Mouse (Mus musculus): Measurements from ENCODE around the gene Mrgbp. TPM values are rescaled to one million over a fixed set of nuclear protein-coding genes. Genes with fewer than 3 reads are reported as not detected.

The Mrgbp gene
- polyA plus RNA-seq, 1 experiment from 2014 or later = 12.5 TPM

DNA sequence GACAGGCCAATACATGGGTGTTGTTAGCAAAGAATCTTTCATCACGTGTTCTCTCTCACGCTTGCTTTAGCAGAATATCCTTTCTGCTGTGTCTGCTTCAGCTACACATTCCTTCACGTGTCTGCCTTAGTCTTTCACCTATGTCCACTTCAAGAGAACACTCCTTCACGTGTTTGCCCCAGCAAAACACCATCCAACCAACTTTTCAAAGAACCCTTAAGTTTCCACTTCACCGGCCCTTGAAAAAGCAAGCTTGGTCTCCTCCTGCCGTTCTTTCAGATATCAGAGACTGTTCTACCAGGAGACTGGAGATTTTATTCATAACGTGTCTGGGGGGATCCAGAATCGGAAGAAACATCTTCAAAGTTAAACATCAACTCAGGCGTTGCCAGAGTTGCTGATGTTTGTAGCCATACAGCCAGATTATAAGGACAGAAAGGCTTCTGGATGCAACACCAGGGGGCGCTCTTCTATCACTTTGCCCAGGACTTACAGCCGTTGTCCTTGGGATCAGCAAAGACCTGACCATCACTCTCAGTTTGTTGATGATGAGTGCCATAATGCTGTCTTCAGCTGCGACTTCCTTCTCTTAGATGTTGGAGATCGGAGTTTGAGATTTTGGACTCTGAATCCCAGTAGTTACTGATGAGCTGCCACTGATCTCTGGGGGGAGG is 14.7 kb upstream of the Mrgbp start:
- Histone ChIP-seq H3K27ac (no peak overlapping the region), H3K36me3 (ENCODE audit: inconsistent target) (no peaks in the 10 kb centered on the region), H3K4me3 (ENCODE audit: inconsistent target) (no peak overlapping the region), H3K79me2 (ENCODE audit: inconsistent target) (no peaks in the 10 kb centered on the region)
- WGBS (ENCODE audit: missing documents) = 38% methylated on average over 11 of the region's 13 CpGs

DNA sequence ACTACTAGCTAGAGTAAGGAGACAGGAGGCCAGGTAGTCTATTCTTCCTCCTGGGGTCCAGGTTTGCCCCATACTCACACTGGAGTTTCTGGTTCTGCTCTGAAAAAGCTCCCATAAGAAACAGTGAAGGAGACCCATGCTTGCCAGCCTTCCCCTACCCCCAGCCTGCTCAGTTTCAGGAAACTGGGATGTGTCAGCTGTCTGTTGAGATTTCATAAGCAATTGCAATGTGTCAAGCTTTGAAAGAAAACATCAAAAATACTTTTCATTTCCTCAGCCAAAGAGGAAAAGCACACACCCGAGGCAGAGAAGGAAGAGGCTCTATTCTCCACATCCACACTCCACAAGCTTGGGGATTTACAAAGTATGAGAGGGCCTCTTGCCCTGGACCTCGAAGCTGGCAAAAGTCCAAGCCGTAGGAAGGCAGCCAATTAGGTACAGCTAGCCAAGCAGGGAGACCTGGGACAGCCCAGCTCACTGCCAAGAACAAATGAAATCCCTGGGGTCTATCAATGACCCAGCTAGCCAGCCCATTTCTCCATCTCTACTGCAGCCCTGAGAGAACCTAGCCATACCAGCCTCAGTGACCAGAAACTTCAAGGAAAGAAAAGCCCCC is 12.0 kb upstream of the Mrgbp start:
- Histone ChIP-seq H3K4me3 (ENCODE audit: inconsistent target) (no peak overlapping the region), H3K36me3 (ENCODE audit: inconsistent target) (no peaks in the 10 kb centered on the region), H3K27ac (no peak overlapping the region), H3K79me2 (ENCODE audit: inconsistent target) (no peaks in the 10 kb centered on the region)
- WGBS (ENCODE audit: missing documents) = 19% methylated on average over 3 of the region's 3 CpGs

DNA sequence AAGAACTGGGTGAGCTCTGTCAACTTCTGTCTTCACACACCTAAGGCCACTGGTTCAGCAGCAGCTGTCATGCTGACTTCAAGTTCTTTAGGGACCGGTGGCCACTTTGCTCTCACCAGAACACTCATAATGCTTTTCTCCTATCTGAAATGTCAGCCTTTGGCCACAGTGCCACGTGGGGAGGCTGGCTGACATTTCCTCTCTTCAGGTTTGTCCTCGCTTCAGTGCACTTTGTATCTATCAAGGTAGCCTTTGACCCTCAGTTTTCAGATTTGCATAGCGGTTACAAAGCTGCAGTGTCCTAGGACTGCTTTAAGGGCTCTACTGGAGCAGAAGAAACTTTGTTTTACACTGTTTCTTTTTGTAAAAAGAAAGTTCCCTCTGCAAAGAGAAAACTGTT is 4.6 kb upstream of the Mrgbp start:
- no peak overlapping the region for H3K27ac ChIP-seq
- WGBS (ENCODE audit: missing documents) = 65% methylated on average over 3 of the region's 4 CpGs
- no peak overlapping the region for H3K4me3 ChIP-seq (ENCODE audit: inconsistent target)
- H3K36me3 ChIP-seq (ENCODE audit: inconsistent target) = no peaks in the 10 kb centered on the region
- H3K79me2 ChIP-seq (ENCODE audit: inconsistent target) = no peaks in the 10 kb centered on the region

GRCm38 (mm10) chr2:180578686-180579085 is 2.4 kb upstream of the Mrgbp start:
- no peaks in the 10 kb centered on the region for H3K36me3 ChIP-seq (ENCODE audit: inconsistent target)
- peaks cover 8% of the 10 kb centered on the region for H3K79me2 ChIP-seq (ENCODE audit: inconsistent target)
- no peak overlapping the region for H3K4me3 ChIP-seq (ENCODE audit: inconsistent target)
- WGBS (ENCODE audit: missing documents) = 8% methylated on average over 3 of the region's 3 CpGs
- no peak overlapping the region for H3K27ac ChIP-seq

DNA sequence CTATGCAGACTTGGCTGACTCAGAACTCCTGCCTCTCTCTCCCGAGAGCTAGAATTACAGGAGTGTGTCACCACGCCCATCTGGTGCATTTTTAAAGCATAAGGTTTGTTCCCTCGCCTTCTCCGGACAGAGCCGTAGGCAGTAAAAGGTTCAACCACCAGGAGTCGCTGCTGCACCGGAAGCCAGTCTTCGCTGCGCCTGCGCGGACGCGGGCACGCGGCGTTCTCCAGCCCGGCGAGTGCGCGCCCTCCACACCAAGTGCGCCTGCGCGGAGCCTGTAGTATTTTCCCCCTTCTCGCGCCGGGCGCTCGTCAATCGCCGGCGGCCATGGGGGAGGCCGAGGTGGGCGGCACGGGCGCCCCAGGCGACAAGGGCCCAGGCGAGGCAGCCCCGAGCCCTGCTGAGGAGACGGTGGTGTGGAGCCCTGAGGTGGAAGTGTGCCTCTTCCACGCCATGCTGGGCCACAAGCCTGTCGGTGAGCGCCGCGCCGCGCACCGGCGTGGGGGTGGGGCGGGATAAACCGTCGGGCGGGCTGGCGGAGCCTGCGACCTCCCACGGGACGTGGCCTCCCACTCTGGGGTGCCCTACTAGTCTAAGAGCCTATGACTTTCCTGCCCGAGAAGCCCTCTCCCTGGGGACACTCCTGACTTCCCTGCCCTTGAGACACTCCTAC is 1.5 kb downstream of the Mrgbp start:
- peaks cover 18% of the 10 kb centered on the region; the same call in 1 of the 2 replicates for H3K36me3 ChIP-seq (ENCODE audit: inconsistent target)
- under 1% methylated on average over 50 of the region's 57 CpGs for WGBS (ENCODE audit: missing documents)
- H3K79me2 ChIP-seq (ENCODE audit: inconsistent target) = peaks cover 45% of the 10 kb centered on the region
- peak overlapping the region; percentile 40 for H3K4me3 ChIP-seq (ENCODE audit: inconsistent target)
- H3K27ac ChIP-seq = no peak overlapping the region

GRCm38 (mm10) chr2:180583154-180583507 is 2.0 kb downstream of the Mrgbp start:
- 14% methylated on average over 7 of the region's 7 CpGs for WGBS (ENCODE audit: missing documents)
- Histone ChIP-seq H3K36me3 (ENCODE audit: inconsistent target) (peaks cover 18% of the 10 kb centered on the region; the same call in 1 of the 2 replicates), H3K27ac (no peak overlapping the region), H3K4me3 (ENCODE audit: inconsistent target) (peak overlapping the region; percentile 40), H3K79me2 (ENCODE audit: inconsistent target) (peaks cover 49% of the 10 kb centered on the region)

- peaks cover 73% of the 10 kb centered on the region for H3K79me2 ChIP-seq (ENCODE audit: inconsistent target)
- WGBS (ENCODE audit: missing documents) = 49% methylated on average over 6 of the region's 6 CpGs
- peak overlapping the region; percentile 93 for H3K4me3 ChIP-seq (ENCODE audit: inconsistent target)
- H3K36me3 ChIP-seq (ENCODE audit: inconsistent target) = peaks cover 46% of the 10 kb centered on the region
- H3K27ac ChIP-seq = peak overlapping the region; percentile 60
Measured at GRCm38 (mm10) chr2:180588736-180589122, 7.6 kb downstream of the Mrgbp start.

GRCm38 (mm10) chr2:180589123-180589831 is 8.2 kb downstream of the Mrgbp start, which contains the start of gene Ogfr:
Gene Ogfr (plus strand): TSS chr2:180589245.
- Histone ChIP-seq H3K36me3 (ENCODE audit: inconsistent target) (peaks cover 52% of the 10 kb centered on the region), H3K27ac (peak within 1 kb of the TSS; percentile 60), H3K4me3 (ENCODE audit: inconsistent target) (peak within 1 kb of the TSS; percentile 93), H3K79me2 (ENCODE audit: inconsistent target) (peaks cover 67% of the 10 kb centered on the region)
- WGBS (ENCODE audit: missing documents) = under 1% methylated on average over 55 of the region's 67 CpGs

DNA sequence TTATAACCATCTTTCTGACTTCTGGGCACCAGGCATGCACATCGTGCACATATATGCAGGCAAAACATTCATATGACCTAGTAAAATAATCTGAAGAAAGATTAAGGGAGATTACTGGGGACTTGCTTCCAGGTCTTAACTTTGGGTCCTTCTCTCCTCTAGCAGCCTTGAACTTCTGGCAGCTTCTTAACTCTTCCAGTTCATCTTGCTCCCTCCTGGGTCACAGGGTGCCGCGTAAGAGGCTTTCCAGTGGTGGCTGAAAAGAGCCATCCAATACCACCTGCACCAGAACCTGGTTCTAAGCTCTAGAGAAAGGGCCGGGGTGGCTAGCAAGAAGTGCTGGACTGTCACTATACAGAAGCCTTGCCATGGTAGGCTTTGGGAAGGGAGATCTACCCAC is 16.4 kb downstream of the Mrgbp start, which contains the start of gene Col9a3:
TSS of gene Col9a3 (plus strand) at position 301 of the 400 bp plus-strand sequence.
- WGBS (ENCODE audit: missing documents) = 73% methylated on average over 4 of the region's 4 CpGs
- H3K27ac ChIP-seq = no peak within 1 kb of the TSS
- H3K79me2 ChIP-seq (ENCODE audit: inconsistent target) = no peaks in the 10 kb centered on the region
- no peak within 1 kb of the TSS for H3K4me3 ChIP-seq (ENCODE audit: inconsistent target)
- peaks cover 32% of the 10 kb centered on the region for H3K36me3 ChIP-seq (ENCODE audit: inconsistent target)

GRCm38 (mm10) chr2:180598157-180598705 is 17.1 kb downstream of the Mrgbp start:
- no peaks in the 10 kb centered on the region for H3K79me2 ChIP-seq (ENCODE audit: inconsistent target)
- no peak overlapping the region for H3K27ac ChIP-seq
- no peak overlapping the region for H3K4me3 ChIP-seq (ENCODE audit: inconsistent target)
- peaks cover 25% of the 10 kb centered on the region for H3K36me3 ChIP-seq (ENCODE audit: inconsistent target)
- 37% methylated on average over 32 of the region's 41 CpGs for WGBS (ENCODE audit: missing documents)

DNA sequence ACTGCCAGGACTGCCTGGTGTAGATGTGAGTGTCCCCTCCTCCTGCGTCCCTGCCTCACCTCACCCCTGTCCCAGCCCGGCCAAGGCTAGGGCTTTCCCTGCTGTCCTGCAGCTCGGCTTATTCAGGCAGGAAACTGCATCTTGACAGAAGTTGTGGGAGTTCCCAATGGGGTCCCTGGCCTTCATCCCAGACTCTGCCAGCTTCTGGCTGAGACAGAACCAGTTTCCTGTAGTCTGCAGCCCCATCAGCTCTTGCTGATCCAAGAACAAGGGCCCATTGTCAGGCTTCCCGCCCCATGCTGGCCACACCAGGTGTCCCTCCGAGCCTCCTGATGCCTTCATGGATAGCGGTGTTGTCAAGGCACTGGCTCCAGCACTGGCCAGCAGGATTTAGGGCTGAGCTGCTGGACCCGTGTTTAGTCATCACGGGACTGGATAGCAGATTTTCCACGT is 19.5 kb downstream of the Mrgbp start:
- WGBS (ENCODE audit: missing documents) = 58% methylated on average over 9 of the region's 9 CpGs
- peaks cover 3% of the 10 kb centered on the region; the same call in 1 of the 2 replicates for H3K36me3 ChIP-seq (ENCODE audit: inconsistent target)
- H3K4me3 ChIP-seq (ENCODE audit: inconsistent target) = no peak overlapping the region
- no peak overlapping the region for H3K27ac ChIP-seq
- no peaks in the 10 kb centered on the region for H3K79me2 ChIP-seq (ENCODE audit: inconsistent target)

DNA sequence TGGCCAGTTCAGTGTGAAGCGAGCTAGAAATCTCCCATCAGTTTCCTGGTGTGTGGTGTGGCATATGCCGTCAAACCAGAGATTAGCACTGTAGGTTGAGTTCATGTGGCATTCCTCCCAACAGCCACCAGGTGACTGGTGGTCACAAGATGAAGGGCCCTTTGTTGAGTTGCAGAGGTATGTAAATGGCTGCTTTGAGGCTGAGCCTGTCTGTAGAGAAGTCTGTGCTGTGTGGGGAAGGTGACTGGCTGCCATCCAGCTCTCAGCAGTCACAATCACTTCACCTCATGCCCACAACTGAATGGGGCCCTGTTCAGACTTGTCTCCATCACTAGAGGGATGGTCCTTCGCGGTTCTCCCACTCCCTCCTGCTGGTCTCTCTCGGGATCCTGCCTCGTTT is 23.7 kb downstream of the Mrgbp start:
- Histone ChIP-seq H3K36me3 (ENCODE audit: inconsistent target) (no peaks in the 10 kb centered on the region), H3K4me3 (ENCODE audit: inconsistent target) (no peak overlapping the region), H3K79me2 (ENCODE audit: inconsistent target) (no peaks in the 10 kb centered on the region), H3K27ac (no peak overlapping the region)
- 70% methylated on average over 6 of the region's 6 CpGs for WGBS (ENCODE audit: missing documents)

DNA sequence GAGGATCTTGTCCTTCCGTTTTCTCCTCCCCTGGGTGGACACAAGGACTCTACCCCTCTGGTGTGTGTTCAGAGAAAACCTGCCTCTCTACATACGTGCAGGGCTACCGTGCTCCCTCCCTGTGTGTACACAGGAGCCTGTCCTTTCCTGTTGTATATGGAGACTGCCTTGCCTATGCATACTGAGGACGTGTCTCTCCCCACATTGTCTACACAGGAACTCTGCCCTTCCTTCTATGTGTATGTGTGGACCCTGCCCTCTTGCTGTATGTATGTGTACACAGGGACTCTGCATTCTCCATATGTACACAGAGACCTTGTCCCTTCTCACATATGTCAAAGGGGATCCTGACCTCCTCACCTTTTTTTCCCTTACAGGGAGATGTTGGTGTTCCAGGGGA is 29.2 kb downstream of the Mrgbp start:
- 88% methylated on average over 4 of the region's 4 CpGs for WGBS (ENCODE audit: missing documents)
- Histone ChIP-seq H3K79me2 (ENCODE audit: inconsistent target) (no peaks in the 10 kb centered on the region), H3K36me3 (ENCODE audit: inconsistent target) (no peaks in the 10 kb centered on the region), H3K27ac (no peak overlapping the region), H3K4me3 (ENCODE audit: inconsistent target) (no peak overlapping the region)

DNA sequence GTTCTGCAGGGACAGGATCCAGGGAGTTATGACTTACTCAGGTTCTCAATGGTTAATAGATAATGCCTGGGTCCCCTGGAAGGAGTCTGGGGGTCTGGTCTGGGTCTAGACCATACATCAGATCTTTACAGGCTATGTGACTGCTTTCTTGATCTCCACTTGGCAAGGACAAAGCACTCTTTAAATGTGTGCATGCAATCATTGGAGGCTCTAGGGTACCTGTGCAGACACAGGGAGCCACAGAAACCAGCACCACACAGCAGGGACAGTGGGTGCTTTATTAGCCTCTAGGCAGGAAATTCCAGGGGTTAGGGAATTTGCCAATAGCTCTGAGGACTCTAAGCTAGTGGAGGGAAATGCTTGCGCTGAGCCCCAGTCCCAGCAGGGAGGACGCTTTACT is 30.8 kb downstream of the Mrgbp start:
- H3K27ac ChIP-seq = no peak overlapping the region
- no peak overlapping the region for H3K4me3 ChIP-seq (ENCODE audit: inconsistent target)
- H3K36me3 ChIP-seq (ENCODE audit: inconsistent target) = no peaks in the 10 kb centered on the region
- no peaks in the 10 kb centered on the region for H3K79me2 ChIP-seq (ENCODE audit: inconsistent target)
- 15% methylated on average over 2 of the region's 2 CpGs for WGBS (ENCODE audit: missing documents)
